Mouse (Mus musculus) urinary bladder, postnatal 36 days (tissue): ENCODE measurements around the gene Rfc3.
"Not testable (repeated sequence)": the region's sequence is repeated elsewhere in the genome, so short reads cannot be mapped to it uniquely, and the experiment has no call there.

Experiments
- DNase-seq, 2 experiments: peaks; one replicate each; pipeline ENCODE4 v3.0.0; 2022; ENCODE audit warnings: low spot score in 2 of 2, mixed read lengths in 1 of 2

Rfc3 gene

GRCm38 (mm10) chr5:151650700-151651410 is at the start of gene Rfc3:
Gene Rfc3, minus strand, starts transcription at chr5:151651242.
- peak; percentile 95 to 96 for DNase-seq

GRCm38 (mm10) chr5:151693636-151694035 is 42.6 kb upstream of the Rfc3 start:
- not testable (repeated sequence) for DNase-seq

DNA sequence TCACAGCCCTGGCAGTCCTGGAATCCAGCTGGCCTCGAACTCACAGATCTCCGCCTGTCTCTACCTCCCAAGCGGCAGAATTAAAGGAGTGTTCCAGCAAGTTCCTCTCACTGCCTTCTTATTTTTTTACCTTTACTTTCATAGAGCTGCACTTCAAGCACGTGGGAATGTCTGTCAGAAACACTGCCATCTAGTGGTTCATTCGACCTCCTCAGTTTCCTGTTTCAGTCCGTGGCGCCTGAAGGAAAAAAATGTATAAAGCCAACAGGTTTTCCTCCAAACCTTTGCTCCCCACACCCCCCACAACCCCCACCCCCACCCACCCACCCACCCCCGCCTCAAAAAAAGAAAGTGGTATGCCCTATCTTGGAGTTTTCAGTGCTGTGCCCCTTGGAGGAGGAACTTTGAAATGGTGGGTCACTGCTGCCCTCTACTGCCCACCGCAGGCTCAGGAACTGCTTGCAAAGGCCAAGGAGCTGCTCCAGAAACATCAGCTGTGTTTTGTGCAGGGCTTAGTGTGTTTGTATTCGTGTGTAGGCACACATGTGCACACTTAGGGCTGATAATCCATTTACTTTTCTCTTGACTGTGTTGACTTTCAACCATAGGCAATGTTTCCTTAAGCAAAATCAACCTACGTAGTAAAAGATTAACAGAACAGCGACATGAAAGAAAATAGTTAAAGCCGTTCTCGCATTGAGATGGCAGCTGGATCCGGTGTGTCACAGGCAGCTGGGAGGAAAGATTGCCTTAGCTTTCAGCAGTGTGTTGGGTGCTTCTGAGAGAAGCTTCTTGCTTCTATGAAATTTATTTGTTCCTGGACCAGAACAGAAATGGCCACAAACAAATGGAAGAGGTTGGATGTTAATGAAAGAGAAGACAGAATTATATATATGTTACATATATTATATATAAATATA is 35.8 kb upstream of the Rfc3 start:
- DNase-seq = peak; percentile 80 to 82

GRCm38 (mm10) chr5:151662207-151662606 is 11.2 kb upstream of the Rfc3 start:
- no peak for DNase-seq

DNA sequence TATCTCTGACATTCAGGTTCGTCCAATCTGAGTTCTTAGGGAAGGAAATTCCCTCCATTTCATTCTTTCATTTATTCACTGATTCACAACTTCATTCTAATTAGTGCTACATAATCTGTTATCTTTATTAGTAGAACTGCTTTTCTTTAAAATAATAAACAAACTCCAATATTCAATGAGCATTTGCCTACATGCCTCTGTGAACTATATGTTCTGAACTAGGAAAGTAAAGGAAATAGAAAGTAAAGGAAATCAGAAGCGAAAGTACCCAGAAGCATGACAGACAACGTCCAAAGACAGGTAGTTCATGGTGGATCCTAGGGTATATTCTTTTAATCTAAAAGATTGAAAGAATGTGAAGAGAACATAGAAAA is 356 bp upstream of the Rfc3 start:
- DNase-seq = no peak

GRCm38 (mm10) chr5:151644845-151645244 is 6.2 kb downstream of the Rfc3 start:
- no peak for DNase-seq

GRCm38 (mm10) chr5:151642867-151643266 is 8.2 kb downstream of the Rfc3 start:
- DNase-seq = no peak

GRCm38 (mm10) chr5:151642102-151642501 is 8.9 kb downstream of the Rfc3 start:
- DNase-seq = no peak

DNA sequence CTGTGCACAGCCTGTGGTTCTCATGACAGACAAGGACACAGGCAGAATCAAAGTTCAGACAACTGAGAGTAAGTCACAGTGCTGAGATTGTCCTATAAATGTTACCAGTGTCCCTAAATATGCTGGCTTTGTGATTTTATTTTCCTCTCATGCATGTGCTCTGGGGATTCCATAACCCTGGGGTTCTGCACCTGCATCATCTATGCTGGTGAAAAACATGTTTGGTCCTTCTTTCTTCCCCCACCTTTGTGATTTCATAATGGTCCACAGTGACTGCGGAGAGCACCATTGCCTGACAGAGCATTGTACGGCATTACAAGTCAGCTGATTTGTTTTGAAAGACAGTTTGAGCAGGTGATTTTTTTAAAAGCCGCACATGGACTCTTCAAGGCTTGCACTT is 45.1 kb downstream of the Rfc3 start, which contains the start of gene Vmn2r18:
Gene Vmn2r18, minus strand, starts transcription at position 101 of the 400 bp plus-strand sequence.
- no peak for DNase-seq

DNA sequence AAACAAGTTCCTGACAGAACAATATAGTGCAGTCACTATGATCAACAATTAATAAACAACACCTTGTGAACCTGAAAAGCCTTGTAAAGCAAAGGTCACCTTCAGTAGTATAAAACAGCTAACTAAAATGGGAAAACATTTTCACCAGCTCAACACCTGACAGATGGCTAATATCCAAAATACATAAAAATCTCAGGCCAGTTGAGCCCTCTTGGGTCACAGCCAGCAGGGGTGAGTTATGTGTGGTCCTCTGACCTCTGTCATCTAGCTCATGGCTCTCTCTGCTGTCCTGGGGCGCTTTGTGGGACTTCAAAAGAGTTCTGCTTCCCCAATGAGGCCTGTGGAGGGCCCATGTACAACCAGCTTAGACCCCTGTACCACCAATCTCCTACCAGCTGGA is 49.3 kb downstream of the Rfc3 start:
- DNase-seq = no peak
